Mouse (Mus musculus): ENCODE data around the gene Pdcd2l.

DNA sequence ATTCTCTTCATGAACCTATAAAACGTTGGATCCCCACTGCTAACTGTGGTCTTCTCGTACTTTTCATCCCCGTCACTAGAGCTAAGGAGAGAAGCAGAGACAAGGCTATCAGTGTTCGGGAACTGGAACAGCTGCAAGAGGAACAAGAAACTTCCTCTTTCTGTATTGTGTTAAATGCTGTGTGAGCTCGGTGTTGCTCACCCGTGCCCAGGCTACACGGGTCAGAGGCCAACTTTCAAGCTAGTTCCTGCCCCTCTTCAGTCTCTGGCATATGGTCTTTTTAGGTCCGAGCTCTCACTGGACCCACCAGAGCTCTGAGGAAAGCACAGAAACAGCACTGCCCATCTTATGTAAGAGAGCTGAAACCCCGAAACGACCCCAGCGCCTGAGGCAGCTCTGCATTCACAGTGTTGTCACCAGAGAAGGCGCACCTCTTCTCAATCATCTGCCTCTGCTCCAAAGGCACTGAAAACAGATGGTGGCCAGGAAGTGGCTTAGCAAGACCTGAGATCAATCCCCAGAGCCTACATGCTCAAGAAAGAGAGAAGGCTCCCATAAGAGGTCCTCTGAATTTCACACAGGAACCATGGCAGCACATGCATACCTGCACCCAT is 7.0 kb downstream of the Pdcd2l start:
- TF ChIP-seq CTCF (IDR thresholded peaks at IDR 0.05; ENCODE audit: low read depth) (no peak), EP300 (IDR thresholded peaks at IDR 0.05; ENCODE audit: low read depth) (no peak)

All from heart, postnatal 0 days (tissue).